Mouse (Mus musculus): Measurements from ENCODE around the gene Vps13d. TPM values are rescaled to one million over a fixed set of nuclear protein-coding genes. Genes with fewer than 3 reads are reported as not detected.

The Vps13d gene
- polyA plus RNA-seq, 1 experiment from 2014 or later: 8.7 TPM

GRCm38 (mm10) chr4:145096481-145097039, 98.2 kb downstream of the Vps13d start:
- Histone ChIP-seq H3K27me3 (ENCODE audit: low read depth, poor library complexity, severe bottlenecking) (no peaks in the 10 kb centered on the region), H3K4me3 (no peak overlapping the region), H3K9me3 (replicated peaks) (no peaks in the 10 kb centered on the region), H3K4me1 (peaks cover 19% of the 10 kb centered on the region), H3K27ac (0 out of 2 replicates have a peak overlapping the region, but pooled peaks have one; percentile 9), H3K36me3 (peaks cover 65% of the 10 kb centered on the region)
- no peak for DNase-seq (ENCODE audit: low spot score)
- WGBS: 62% methylated on average over 5 of the region's 5 CpGs

DNA sequence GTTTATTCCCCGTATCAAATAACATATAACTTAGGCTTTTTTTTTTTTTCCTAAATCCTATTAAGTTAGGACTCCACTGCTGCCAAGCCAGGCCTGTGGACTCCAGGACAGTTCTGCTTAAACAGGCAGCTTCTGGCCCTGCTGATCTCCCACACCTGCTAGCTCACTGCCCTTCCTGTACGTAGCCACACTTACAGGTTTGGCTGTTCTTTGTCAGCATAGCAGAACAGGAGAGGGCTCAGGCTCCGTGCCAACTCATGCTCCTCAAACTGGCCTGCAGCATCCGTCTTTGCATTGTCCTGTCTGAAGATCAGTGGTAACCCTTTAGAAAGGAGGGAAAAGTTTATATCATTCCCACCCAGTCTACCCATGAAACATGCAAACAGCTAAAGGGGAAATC, 108.3 kb downstream of the Vps13d start:
- no peak overlapping the region for H3K27ac ChIP-seq
- 90% methylated on average over 4 of the region's 4 CpGs for WGBS
- peaks cover 76% of the 10 kb centered on the region for H3K36me3 ChIP-seq
- DNase-seq (ENCODE audit: low spot score): no peak
- H3K4me1 ChIP-seq: peaks cover 8% of the 10 kb centered on the region
- no peaks in the 10 kb centered on the region for H3K27me3 ChIP-seq (ENCODE audit: low read depth, poor library complexity, severe bottlenecking)
- no peaks in the 10 kb centered on the region for H3K9me3 ChIP-seq (replicated peaks)
- no peak overlapping the region for H3K4me3 ChIP-seq

- no peaks in the 10 kb centered on the region for H3K27me3 ChIP-seq (ENCODE audit: low read depth, poor library complexity, severe bottlenecking)
- no peaks in the 10 kb centered on the region for H3K9me3 ChIP-seq (replicated peaks)
- WGBS: 84% methylated on average over 2 of the region's 2 CpGs
- no peak overlapping the region for H3K27ac ChIP-seq
- no peak for DNase-seq (ENCODE audit: low spot score)
- peaks cover 69% of the 10 kb centered on the region for H3K36me3 ChIP-seq
- H3K4me3 ChIP-seq: no peak overlapping the region
- no peaks in the 10 kb centered on the region for H3K4me1 ChIP-seq
Measured at GRCm38 (mm10) chr4:145079324-145079723, 115.5 kb downstream of the Vps13d start.

DNA sequence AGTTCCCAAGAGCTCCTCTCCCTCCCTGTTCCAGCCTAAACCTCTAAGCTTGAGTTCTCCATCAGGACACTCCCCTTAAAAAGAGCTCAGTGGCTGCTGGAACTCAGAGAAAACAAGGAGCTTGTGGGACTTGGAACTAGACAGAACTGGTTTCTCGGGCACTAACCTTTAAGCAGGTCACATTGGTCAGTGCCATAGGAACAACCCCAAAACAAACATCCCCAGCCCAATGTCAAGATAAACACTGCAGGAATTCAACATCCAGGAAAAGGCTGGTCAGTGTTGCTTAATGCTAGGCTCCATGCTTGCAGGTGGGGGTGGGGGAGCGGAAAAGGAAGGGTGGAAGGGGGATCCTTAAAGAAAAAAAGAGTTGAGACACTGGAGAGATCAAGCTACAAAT, 120.5 kb downstream of the Vps13d start:
- peaks cover 6% of the 10 kb centered on the region; the same call in 1 of the 2 replicates for H3K4me1 ChIP-seq
- H3K4me3 ChIP-seq: no peak overlapping the region
- H3K36me3 ChIP-seq: peaks cover 66% of the 10 kb centered on the region
- no peaks in the 10 kb centered on the region for H3K9me3 ChIP-seq (replicated peaks)
- no peak for DNase-seq (ENCODE audit: low spot score)
- H3K27me3 ChIP-seq (ENCODE audit: low read depth, poor library complexity, severe bottlenecking): no peaks in the 10 kb centered on the region
- H3K27ac ChIP-seq: no peak overlapping the region
- WGBS: 85% methylated on average over 2 of the region's 2 CpGs

- WGBS: 83% methylated on average over 7 of the region's 7 CpGs
- Histone ChIP-seq H3K27me3 (ENCODE audit: low read depth, poor library complexity, severe bottlenecking) (no peaks in the 10 kb centered on the region), H3K4me3 (no peak overlapping the region), H3K4me1 (peaks cover 6% of the 10 kb centered on the region; the same call in 1 of the 2 replicates), H3K9me3 (replicated peaks) (no peaks in the 10 kb centered on the region), H3K27ac (no peak overlapping the region), H3K36me3 (peaks cover 64% of the 10 kb centered on the region)
- no peak for DNase-seq (ENCODE audit: low spot score)
Measured at GRCm38 (mm10) chr4:145073728-145074127, 121.1 kb downstream of the Vps13d start.

GRCm38 (mm10) chr4:145071942-145072341, 122.9 kb downstream of the Vps13d start:
- DNase-seq (ENCODE audit: low spot score): no peak
- H3K27me3 ChIP-seq (ENCODE audit: low read depth, poor library complexity, severe bottlenecking): no peaks in the 10 kb centered on the region
- H3K9me3 ChIP-seq (replicated peaks): no peaks in the 10 kb centered on the region
- peaks cover 54% of the 10 kb centered on the region for H3K36me3 ChIP-seq
- peaks cover 18% of the 10 kb centered on the region for H3K4me1 ChIP-seq
- WGBS: 92% methylated on average over 7 of the region's 7 CpGs
- no peak overlapping the region for H3K27ac ChIP-seq
- H3K4me3 ChIP-seq: no peak overlapping the region

DNA sequence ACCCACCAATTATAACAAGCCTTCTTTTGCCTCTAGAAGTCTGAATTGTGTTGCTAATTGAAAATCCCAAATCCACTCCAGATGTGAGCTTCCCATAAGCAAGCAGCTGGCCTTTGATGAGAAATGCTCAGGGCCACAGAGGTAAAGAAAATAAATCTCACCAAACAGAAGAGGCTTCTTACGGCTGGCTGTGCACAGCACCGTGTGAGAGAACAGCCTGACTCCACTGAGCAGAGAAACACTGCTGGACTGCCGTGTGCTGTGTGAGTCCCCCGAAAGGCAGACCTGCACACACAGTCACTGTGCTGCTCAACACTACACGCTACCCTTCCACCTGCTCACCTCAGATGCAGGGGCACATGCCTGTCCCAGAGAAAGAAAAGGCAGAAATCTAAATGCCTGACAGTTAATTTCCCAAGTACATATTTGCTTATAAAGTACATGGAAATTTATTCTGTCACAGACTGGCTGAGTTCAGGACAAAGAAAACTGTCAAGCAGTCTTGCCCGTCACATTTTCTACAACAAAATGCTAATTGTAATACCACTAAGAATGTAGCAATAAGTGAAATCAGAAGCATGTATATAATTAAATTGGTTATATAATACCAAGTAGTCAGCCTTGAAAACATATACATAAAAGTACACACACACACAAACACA, 127.7 kb downstream of the Vps13d start:
- Histone ChIP-seq H3K36me3 (peaks cover 64% of the 10 kb centered on the region), H3K27ac (peak overlapping the region; percentile 82), H3K27me3 (ENCODE audit: low read depth, poor library complexity, severe bottlenecking) (no peaks in the 10 kb centered on the region), H3K4me3 (no peak overlapping the region), H3K9me3 (replicated peaks) (no peaks in the 10 kb centered on the region), H3K4me1 (peaks cover 25% of the 10 kb centered on the region)
- DNase-seq (ENCODE audit: low spot score): peak; percentile 58
- 17% methylated on average over 6 of the region's 6 CpGs for WGBS

- no peak for DNase-seq (ENCODE audit: low spot score)
- Histone ChIP-seq H3K4me3 (no peak overlapping the region), H3K9me3 (replicated peaks) (no peaks in the 10 kb centered on the region), H3K36me3 (peaks cover 64% of the 10 kb centered on the region), H3K27me3 (ENCODE audit: low read depth, poor library complexity, severe bottlenecking) (no peaks in the 10 kb centered on the region), H3K4me1 (peaks cover 25% of the 10 kb centered on the region), H3K27ac (peak overlapping the region; percentile 82)
- 49% methylated on average over 7 of the region's 7 CpGs for WGBS
Measured at GRCm38 (mm10) chr4:145066336-145067018, 128.3 kb downstream of the Vps13d start.

GRCm38 (mm10) chr4:145058749-145059442, 135.9 kb downstream of the Vps13d start:
- no peak for DNase-seq (ENCODE audit: low spot score)
- H3K4me3 ChIP-seq: no peak overlapping the region
- no peak overlapping the region for H3K27ac ChIP-seq
- H3K27me3 ChIP-seq (ENCODE audit: low read depth, poor library complexity, severe bottlenecking): no peaks in the 10 kb centered on the region
- peaks cover 78% of the 10 kb centered on the region for H3K36me3 ChIP-seq
- H3K9me3 ChIP-seq (replicated peaks): no peaks in the 10 kb centered on the region
- 91% methylated on average over 2 of the region's 2 CpGs for WGBS
- peaks cover 18% of the 10 kb centered on the region for H3K4me1 ChIP-seq

- 96% methylated on average over 3 of the region's 3 CpGs for WGBS
- H3K27ac ChIP-seq: no peak overlapping the region
- peaks cover 39% of the 10 kb centered on the region for H3K4me1 ChIP-seq
- DNase-seq (ENCODE audit: low spot score): no peak
- H3K27me3 ChIP-seq (ENCODE audit: low read depth, poor library complexity, severe bottlenecking): no peaks in the 10 kb centered on the region
- no peak overlapping the region for H3K4me3 ChIP-seq
- H3K36me3 ChIP-seq: peaks cover 65% of the 10 kb centered on the region
- no peaks in the 10 kb centered on the region for H3K9me3 ChIP-seq (replicated peaks)
Measured at GRCm38 (mm10) chr4:145056346-145056745, 138.5 kb downstream of the Vps13d start.

DNA sequence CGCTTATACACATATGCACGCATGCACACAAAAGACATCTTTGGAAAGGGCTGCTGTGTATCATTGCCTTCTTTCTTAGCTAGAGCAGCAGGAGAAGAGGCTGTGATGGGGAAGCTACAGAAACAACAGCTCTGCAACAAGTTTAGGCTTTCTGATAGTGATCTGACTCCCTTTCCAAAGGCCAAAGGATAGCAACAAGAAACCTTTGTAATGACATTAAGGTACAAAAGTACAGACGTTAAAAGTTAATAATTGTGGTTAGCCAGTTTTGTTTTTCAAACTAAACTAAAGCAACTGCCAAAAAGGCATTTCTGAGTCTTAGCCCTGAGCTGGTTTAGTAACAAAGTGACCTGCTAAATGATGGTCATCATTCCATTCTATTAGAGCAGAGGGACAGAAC, 139.0 kb downstream of the Vps13d start:
- no peak for DNase-seq (ENCODE audit: low spot score)
- WGBS: 91% methylated on average over 3 of the region's 3 CpGs
- peaks cover 45% of the 10 kb centered on the region for H3K4me1 ChIP-seq
- H3K9me3 ChIP-seq (replicated peaks): no peaks in the 10 kb centered on the region
- H3K36me3 ChIP-seq: peaks cover 60% of the 10 kb centered on the region
- H3K4me3 ChIP-seq: no peak overlapping the region
- no peaks in the 10 kb centered on the region for H3K27me3 ChIP-seq (ENCODE audit: low read depth, poor library complexity, severe bottlenecking)
- no peak overlapping the region for H3K27ac ChIP-seq

DNA sequence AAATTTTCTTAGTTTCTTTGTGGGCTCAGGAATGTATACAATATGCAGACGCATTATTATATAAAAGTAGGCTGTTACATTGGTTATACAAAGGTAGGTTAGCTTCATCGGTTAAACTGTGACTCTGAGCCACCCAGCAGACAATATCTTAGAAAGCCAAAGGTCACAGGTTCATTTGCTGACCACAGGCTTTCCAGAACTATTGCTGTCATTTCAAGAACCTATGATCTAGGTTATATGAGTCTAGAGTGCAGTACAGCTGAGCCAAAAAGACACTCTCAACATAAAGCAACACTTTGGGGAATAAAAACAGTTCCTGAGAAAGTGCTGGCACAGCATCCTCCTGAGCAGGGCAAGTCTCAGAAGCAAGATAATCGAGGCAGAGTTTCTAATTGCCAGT, 140.4 kb downstream of the Vps13d start:
- H3K27me3 ChIP-seq (ENCODE audit: low read depth, poor library complexity, severe bottlenecking): no peaks in the 10 kb centered on the region
- H3K4me3 ChIP-seq: no peak overlapping the region
- 0 out of 2 replicates have a peak overlapping the region, but pooled peaks have one; percentile 28 for H3K27ac ChIP-seq
- peaks cover 58% of the 10 kb centered on the region for H3K4me1 ChIP-seq
- WGBS: 78% methylated on average over 3 of the region's 3 CpGs
- DNase-seq (ENCODE audit: low spot score): no peak
- peaks cover 49% of the 10 kb centered on the region for H3K36me3 ChIP-seq
- no peaks in the 10 kb centered on the region for H3K9me3 ChIP-seq (replicated peaks)

GRCm38 (mm10) chr4:145052697-145053096, 142.1 kb downstream of the Vps13d start:
- Histone ChIP-seq H3K9me3 (replicated peaks) (no peaks in the 10 kb centered on the region), H3K27me3 (ENCODE audit: low read depth, poor library complexity, severe bottlenecking) (no peaks in the 10 kb centered on the region), H3K4me3 (no peak overlapping the region), H3K27ac (peak overlapping the region; percentile 84), H3K36me3 (peaks cover 46% of the 10 kb centered on the region), H3K4me1 (peaks cover 52% of the 10 kb centered on the region)
- WGBS: 88% methylated on average over 1 of the region's 1 CpGs
- no peak for DNase-seq (ENCODE audit: low spot score)
